Mouse (Mus musculus): ENCODE results near the gene Cnn2.

DNA sequence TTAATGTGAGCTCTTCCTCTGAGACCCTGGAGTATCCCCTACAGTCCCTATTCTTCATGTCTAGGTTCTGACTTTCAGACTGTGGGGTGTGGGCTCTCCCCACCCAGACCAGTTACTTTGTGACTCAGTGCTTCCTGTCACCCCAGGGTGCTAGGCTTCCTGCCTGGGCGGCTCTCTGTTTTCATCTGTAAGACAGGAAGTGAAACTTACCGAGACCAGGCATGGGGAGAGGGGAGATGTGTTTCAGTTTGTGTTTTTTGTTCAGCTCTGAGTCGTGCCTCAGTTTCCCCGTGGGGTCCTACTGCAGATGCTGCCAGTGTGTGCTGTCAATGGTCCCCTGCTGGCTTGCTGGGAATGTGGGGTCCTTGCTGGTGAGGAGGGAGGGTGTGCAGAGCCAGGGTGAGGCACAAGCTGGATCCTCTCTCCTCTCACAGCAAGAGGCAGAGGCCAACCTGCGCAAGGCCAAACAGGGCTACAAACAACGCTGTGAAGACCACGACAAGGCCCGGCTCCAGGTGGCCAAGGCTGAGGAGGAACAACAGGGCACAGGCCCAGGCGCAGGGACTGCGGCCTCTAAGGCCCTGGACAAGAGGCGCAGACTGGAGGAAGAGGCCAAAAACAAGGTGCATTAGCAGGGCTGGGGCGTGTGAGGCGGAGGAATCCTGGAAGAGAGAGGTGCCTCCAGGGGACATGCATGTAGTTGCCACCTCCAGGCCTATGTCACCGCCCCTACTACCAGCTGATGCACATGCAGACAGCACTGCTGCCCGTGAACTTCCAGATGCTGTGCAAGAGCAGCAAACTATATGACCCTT lies 36.1 kb downstream of the Cnn2 start:
- TF ChIP-seq CTCF (IDR thresholded peaks at IDR 0.05; ENCODE audit: low read depth): no peak
- no peak for TF ChIP-seq EP300 (IDR thresholded peaks at IDR 0.05; ENCODE audit: low read depth)
